Mouse (Mus musculus) CH12.LX (cell line): ENCODE results near the gene Hnrnpa1. TPM values are rescaled to one million over a fixed set of nuclear protein-coding genes. Genes with fewer than 3 reads are reported as not detected.

Source experiments
- DNase-seq: peaks from one replicate; pipeline ENCODE4 v3.0.0-alpha.2; 2013; ENCODE audit errors: extremely low read depth
- H3K27ac ChIP-seq: 2 replicates; pipeline ENCODE4 v1.5.1; 2012; ENCODE audit warnings: low read depth, mild to moderate bottlenecking, control low read depth, moderate library complexity; ENCODE audit not compliant: insufficient read depth
- H3K27me3 ChIP-seq: replicated peaks from 2 replicates; pipeline ENCODE3; 2012; ENCODE audit warnings: inconsistent platforms
- H3K36me3 ChIP-seq, 2 experiments: replicated peaks in 1 of 2; 2 replicates each; pipeline versions ENCODE3 to v1.6.1; 2012; ENCODE audit warnings: inconsistent platforms in 1 of 2, low read length in 1 of 2, mild to moderate bottlenecking in 1 of 2, mixed read lengths in 1 of 2, moderate library complexity in 1 of 2; ENCODE audit not compliant: control insufficient read depth in 1 of 2, insufficient read depth in 1 of 2
- H3K4me1 ChIP-seq, 2 experiments: 2 replicates each; pipeline ENCODE4 v1.6.1; 2012; ENCODE audit warnings: inconsistent platforms in 1 of 2, moderate library complexity in 1 of 2; ENCODE audit not compliant: insufficient read depth in 2 of 2, control insufficient read depth in 1 of 2
- H3K4me2 ChIP-seq: 2 replicates; pipeline ENCODE4 v1.6.1; 2012; ENCODE audit warnings: low read depth, mild to moderate bottlenecking, control low read depth; ENCODE audit not compliant: poor library complexity, insufficient read depth, severe bottlenecking
- H3K4me3 ChIP-seq, 3 experiments: fragments of 150-350 bp in 1 of 3; sonication (generic) in 1 of 3; replicated peaks in 1 of 3; 2 replicates each; pipeline versions ENCODE3 to v1.5.1; 2011 to 2012; ENCODE audit warnings: low read depth in 2 of 3, low read length in 2 of 3, mild to moderate bottlenecking in 2 of 3, moderate library complexity in 2 of 3, control low read depth in 1 of 3, improper control_type of control experiment in 1 of 3, inconsistent platforms in 1 of 3, mixed read lengths in 1 of 3; ENCODE audit not compliant: poor library complexity in 1 of 3
- H3K79me2 ChIP-seq: replicated peaks from 2 replicates; pipeline ENCODE4 v1.6.1; 2012; ENCODE audit warnings: mild to moderate bottlenecking, moderate library complexity; ENCODE audit not compliant: control insufficient read depth, poor library complexity, insufficient read depth, severe bottlenecking; ENCODE audit errors: extremely low read depth
- H3K9ac ChIP-seq: 2 replicates; pipeline ENCODE4 v1.6.1; 2012; ENCODE audit warnings: low read depth, mild to moderate bottlenecking, control low read depth, moderate library complexity; ENCODE audit not compliant: insufficient read depth
- H3K9me3 ChIP-seq: replicated peaks from 2 replicates; pipeline ENCODE3; 2012; ENCODE audit warnings: low read length, inconsistent platforms, mixed read lengths
- BHLHE40 ChIP-seq: IDR thresholded peaks from 2 replicates; pipeline ENCODE4 v1.6.1; 2011; ENCODE audit warnings: mild to moderate bottlenecking, low read depth, low read length, improper control_type of control experiment
- CHD1 ChIP-seq: IDR thresholded peaks from 2 replicates; pipeline ENCODE4 v1.6.1; 2012; ENCODE audit warnings: low read depth, low read length, improper control_type of control experiment, inconsistent platforms
- CTCF ChIP-seq, 2 experiments: IDR thresholded peaks in 1 of 2; conservative IDR thresholded peaks in 1 of 2; 2 replicates each; pipeline ENCODE4 v1.5.1; 2011 to 2012; ENCODE audit warnings: low read depth in 2 of 2, low read length in 2 of 2, improper control_type of control experiment in 1 of 2, inconsistent platforms in 1 of 2, mild to moderate bottlenecking in 1 of 2, moderate library complexity in 1 of 2
- ELF1 ChIP-seq: IDR thresholded peaks from 2 replicates; pipeline ENCODE4 v1.6.1; 2014; ENCODE audit warnings: low read depth, mild to moderate bottlenecking, inconsistent platforms, low read length, improper control_type of control experiment
- EP300 ChIP-seq: IDR thresholded peaks from 2 replicates; pipeline ENCODE4 v1.6.1; 2011; ENCODE audit warnings: low read length, improper control_type of control experiment
- ETS1 ChIP-seq: conservative IDR thresholded peaks from 2 replicates; pipeline ENCODE4 v1.6.1; 2012; ENCODE audit warnings: low read depth, mild to moderate bottlenecking, inconsistent platforms, low read length, improper control_type of control experiment, moderate library complexity
- GABPA ChIP-seq: IDR thresholded peaks from 2 replicates; pipeline ENCODE4 v1.6.1; 2012; ENCODE audit warnings: low read depth, low read length, improper control_type of control experiment, inconsistent platforms; ENCODE audit not compliant: insufficient replicate concordance
- HCFC1 ChIP-seq: IDR thresholded peaks from 2 replicates; pipeline ENCODE4 v1.6.1; 2012; ENCODE audit warnings: low read depth, mild to moderate bottlenecking, inconsistent platforms, low read length, improper control_type of control experiment
- IRF4 ChIP-seq: IDR thresholded peaks from 2 replicates; pipeline ENCODE4 v1.6.1; 2014; ENCODE audit warnings: low read depth, mild to moderate bottlenecking, inconsistent platforms, low read length, improper control_type of control experiment
- JUN ChIP-seq: IDR thresholded peaks from 2 replicates; pipeline ENCODE4 v1.6.1; 2011; ENCODE audit warnings: low read depth, mild to moderate bottlenecking, low read length, improper control_type of control experiment, moderate library complexity; ENCODE audit not compliant: insufficient read depth
- JUND ChIP-seq: conservative IDR thresholded peaks from 2 replicates; pipeline ENCODE4 v1.6.1; 2011; ENCODE audit warnings: low read depth, low read length, improper control_type of control experiment
- MAFK ChIP-seq: IDR thresholded peaks from 2 replicates; pipeline ENCODE4 v1.6.1; 2011; ENCODE audit warnings: low read length, improper control_type of control experiment; ENCODE audit not compliant: insufficient replicate concordance
- MAX ChIP-seq: IDR thresholded peaks from 2 replicates; pipeline ENCODE4 v1.6.1; 2011; ENCODE audit warnings: low read length, improper control_type of control experiment
- MEF2A ChIP-seq: IDR thresholded peaks from 2 replicates; pipeline ENCODE4 v1.6.1; 2014; ENCODE audit warnings: low read depth, mild to moderate bottlenecking, inconsistent platforms, low read length, improper control_type of control experiment, borderline replicate concordance
- MXI1 ChIP-seq: IDR thresholded peaks from 2 replicates; pipeline ENCODE4 v1.6.1; 2011; ENCODE audit warnings: mild to moderate bottlenecking, low read depth, low read length, improper control_type of control experiment
- MYC ChIP-seq: IDR thresholded peaks from 2 replicates; pipeline ENCODE4 v1.6.1; 2011; ENCODE audit warnings: low read depth, mild to moderate bottlenecking, improper control_type of control experiment, low read length
- NRF1 ChIP-seq: IDR thresholded peaks from 2 replicates; pipeline ENCODE4 v1.6.1; 2014; ENCODE audit warnings: low read depth, mild to moderate bottlenecking, inconsistent platforms, low read length, improper control_type of control experiment, moderate library complexity
- PAX5 ChIP-seq: IDR thresholded peaks from 2 replicates; pipeline ENCODE4 v1.6.1; 2012; ENCODE audit warnings: low read length, inconsistent platforms, mixed read lengths
- POLR2A ChIP-seq: IDR thresholded peaks from 2 replicates; pipeline ENCODE4 v1.6.1; 2011; ENCODE audit warnings: low read depth, mild to moderate bottlenecking, improper control_type of control experiment, low read length
- POLR2AphosphoS2 ChIP-seq: IDR thresholded peaks from 2 replicates; pipeline ENCODE4 v1.6.1; 2011; ENCODE audit warnings: low read depth, low read length, improper control_type of control experiment
- RAD21 ChIP-seq: IDR thresholded peaks from 2 replicates; pipeline ENCODE4 v1.6.1; 2011; ENCODE audit warnings: low read depth, mild to moderate bottlenecking, low read length, improper control_type of control experiment, moderate library complexity
- SIN3A ChIP-seq: IDR thresholded peaks from 2 replicates; pipeline ENCODE4 v1.6.1; 2012; ENCODE audit warnings: low read length, improper control_type of control experiment, inconsistent platforms
- TCF12 ChIP-seq: IDR thresholded peaks from 2 replicates; pipeline ENCODE4 v1.6.1; 2014; ENCODE audit warnings: low read depth, mild to moderate bottlenecking, inconsistent platforms, low read length, improper control_type of control experiment
- UBTF ChIP-seq: IDR thresholded peaks from 2 replicates; pipeline ENCODE4 v1.6.1; 2012; ENCODE audit warnings: low read depth, mild to moderate bottlenecking, inconsistent platforms, low read length, improper control_type of control experiment, moderate library complexity
- USF1 ChIP-seq: IDR thresholded peaks from 2 replicates; pipeline ENCODE4 v1.6.1; 2014; ENCODE audit warnings: low read depth, mild to moderate bottlenecking, inconsistent platforms, low read length, improper control_type of control experiment
- USF2 ChIP-seq: conservative IDR thresholded peaks from 2 replicates; pipeline ENCODE4 v1.6.1; 2011; ENCODE audit warnings: low read depth, low read length, improper control_type of control experiment
- ZKSCAN1 ChIP-seq: IDR thresholded peaks from 2 replicates; pipeline ENCODE4 v1.6.1; 2012; ENCODE audit warnings: low read depth, inconsistent platforms, low read length, improper control_type of control experiment, borderline replicate concordance
- ZMIZ1 ChIP-seq: IDR thresholded peaks from 2 replicates; pipeline ENCODE4 v1.6.1; 2012; ENCODE audit warnings: low read depth, mild to moderate bottlenecking, inconsistent platforms, low read length, improper control_type of control experiment
- ZNF384 ChIP-seq: IDR thresholded peaks from 2 replicates; pipeline ENCODE4 v1.6.1; 2012; ENCODE audit warnings: low read depth, low read length, improper control_type of control experiment, inconsistent platforms
- dilution Hi-C: fragments of 300-500 bp; cut with MboI; formaldehyde crosslinking; loops from 2 replicates; pipeline ENCODE4 v1.14.3; 2020; ENCODE audit warnings: low sequenced_read_pairs; ENCODE audit not compliant: extremely low pct_unique_long_range_greater_than_20kb, extremely low pct_ligation_motif_present
- in situ Hi-C: fragments of 300-500 bp; cut with MboI; formaldehyde crosslinking; loops from 3 replicates; pipeline ENCODE4 v1.14.3; 2019; ENCODE audit warnings: low sequenced_read_pairs, low pct_ligation_motif_present, low pct_unique_long_range_greater_than_20kb, mixed read lengths
- polyA plus RNA-seq: library from polyadenylated mRNA; unstranded; fragments of >175 nt; gene quantifications from 2 replicates; pipeline ENCODE4 v1.2.1, GENCODE M21; 2012; ENCODE audit warnings: low read depth; ENCODE audit not compliant: insufficient read length
- total RNA-seq, 2 experiments: library from RNA; depleted of rRNA; stranded (reverse); fragments of 300-350 nt in 1 of 2; fragments of >200 nt in 1 of 2; gene quantifications; 2 replicates each; pipeline ENCODE4 v1.2.3; 2012 to 2014

The Hnrnpa1 gene
- total and polyA plus RNA-seq, 3 experiments = 635 to 1,799 (median 757) TPM

DNA sequence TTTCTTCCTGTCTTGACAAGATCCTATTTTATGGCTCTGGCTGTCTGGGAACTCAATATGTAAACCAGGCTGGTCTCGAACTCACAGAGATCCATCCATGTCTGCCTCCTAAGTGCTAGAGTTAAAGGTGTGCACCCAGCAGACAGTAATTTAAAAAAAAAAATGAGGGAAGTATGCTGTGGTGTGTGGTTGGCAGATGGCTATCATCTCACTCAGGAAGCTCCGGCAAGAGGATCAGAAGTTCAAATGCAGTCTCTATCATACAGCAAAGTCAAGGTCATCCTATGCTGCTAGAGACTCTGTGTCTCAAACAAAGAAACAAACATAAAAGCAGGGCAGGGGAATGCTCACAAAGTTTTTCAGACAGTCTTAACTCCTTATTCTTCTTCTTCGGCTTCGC is 28.7 kb downstream of the Hnrnpa1 start:
- Histone ChIP-seq H3K9me3 (no peaks in the 10 kb centered on the region), H3K27ac (no peak overlapping the region), H3K4me1 (peaks cover 0 to 6% of the 10 kb centered on the region in 2 experiments; a peak in 2 of 4 replicates), H3K36me3 (no peaks in the 10 kb centered on the region), H3K4me3 (no peak overlapping the region), H3K4me2 (no peak overlapping the region), H3K9ac (no peak overlapping the region), H3K27me3 (no peaks in the 10 kb centered on the region), H3K79me2 (peaks cover 11% of the 10 kb centered on the region)
- DNase-seq = no peak
- in situ Hi-C loops = no loop called here
- TF ChIP-seq USF2 (no peak), ZMIZ1 (no peak), POLR2AphosphoS2 (no peak), NRF1 (no peak), MYC (no peak), ZKSCAN1 (no peak), TCF12 (no peak)
- dilution Hi-C loops = no loop called here

DNA sequence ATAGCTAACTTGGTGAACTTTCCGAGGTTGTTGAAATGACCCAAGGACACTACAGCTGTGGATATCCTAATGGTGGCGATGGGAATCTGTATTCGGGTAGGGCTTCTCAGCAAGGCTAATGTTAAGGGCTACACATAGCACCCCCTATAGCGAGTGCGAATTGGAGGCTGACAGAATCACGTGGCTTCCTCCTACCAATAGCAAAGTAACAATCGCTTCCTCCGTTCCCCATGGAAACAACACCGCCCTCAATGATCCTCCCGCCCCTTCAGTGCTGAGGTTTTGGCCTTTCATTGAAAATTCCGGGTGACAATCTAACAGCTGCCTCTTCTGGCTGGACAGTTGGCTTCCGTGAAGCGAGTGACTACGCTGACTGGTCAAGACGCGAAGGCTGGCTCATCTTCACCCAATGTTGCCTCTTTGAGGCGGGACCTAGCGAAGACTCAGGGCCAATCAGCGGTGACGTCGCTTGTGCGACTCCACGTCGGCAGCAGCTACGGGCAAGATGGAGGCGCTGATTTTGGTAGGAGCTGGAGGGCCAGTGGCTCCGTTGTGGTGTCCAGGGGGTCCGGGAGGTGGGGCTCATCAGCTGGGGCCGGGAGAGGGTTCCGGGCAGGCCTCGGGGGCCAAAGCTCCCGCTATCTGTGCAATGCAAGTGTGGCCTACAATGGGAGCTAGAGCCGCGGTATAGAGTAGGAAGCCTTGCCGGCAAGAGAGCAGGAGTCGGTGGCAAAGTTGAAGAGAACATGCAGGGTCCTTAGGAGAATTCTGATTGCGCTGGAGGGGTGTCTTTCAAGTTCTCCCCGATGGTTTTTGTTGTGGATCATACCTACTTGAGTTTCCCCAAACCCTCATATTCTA is 32.4 kb downstream of the Hnrnpa1 start, which contains the start of gene Copz1:
TSS of gene Copz1 (plus strand) at position 296 of the 861 bp plus-strand sequence.
- Histone ChIP-seq H3K36me3 (peaks cover under 1 to 10% of the 10 kb centered on the region in 2 experiments), H3K27ac (no peak within 1 kb of the TSS), H3K79me2 (peaks cover 35% of the 10 kb centered on the region), H3K9me3 (no peaks in the 10 kb centered on the region), H3K4me2 (peak within 1 kb of the TSS; percentile 99), H3K9ac (peak within 1 kb of the TSS; percentile 82), H3K27me3 (no peaks in the 10 kb centered on the region), H3K4me3 (peak within 1 kb of the TSS; percentile 68 to 91 (median 74)), H3K4me1 (peaks cover 0 to 28% of the 10 kb centered on the region in 2 experiments; a peak in 2 of 4 replicates)
- in situ Hi-C loops = no loop called here
- dilution Hi-C loops = no loop called here
- DNase-seq = peak; percentile 100
- TF ChIP-seq TCF12 (peak; percentile 75; the same call in 1 of the 2 replicates), POLR2A (peak; percentile 91), ZNF384 (no peak), USF1 (peak; percentile 95), POLR2AphosphoS2 (peak; percentile 84), RAD21 (no peak; the same call in 1 of the 2 replicates), IRF4 (0 out of 2 replicates have a peak, but pooled peaks have one; percentile 27), CHD1 (no peak), JUN (no peak), PAX5 (no peak), MAX (peak; percentile 98), JUND (no peak), GABPA (no peak), MEF2A (no peak), USF2 (peak; percentile 96), MXI1 (peak; percentile 97), ETS1 (no peak), SIN3A (peak; percentile 90), MAFK (no peak), NRF1 (peak; percentile 52; the same call in 1 of the 2 replicates), BHLHE40 (no peak), CTCF (conservative IDR thresholded peaks at IDR 0.05 in 1 of 2, IDR thresholded peaks at IDR 0.05 in 1 of 2; ENCODE audit: low read depth in 2 of 2, low read length in 2 of 2) (peak in 1 of 2 experiments; percentile 49; a peak in 2 of 4 replicates), ZKSCAN1 (no peak), ELF1 (peak; percentile 97), ZMIZ1 (peak; percentile 88), UBTF (peak; percentile 100), HCFC1 (peak; percentile 80), MYC (peak; percentile 86), EP300 (no peak)
